Mouse (Mus musculus): ENCODE measurements around the gene Dennd4a. TPM values are rescaled to one million over a fixed set of nuclear protein-coding genes. Genes with fewer than 3 reads are reported as not detected.

Dennd4a gene
- polyA plus RNA-seq (2012; ENCODE audit: low replicate concordance) = 29.7 and 38.3 TPM in 2 replicates

GRCm38 (mm10) chr9:64810822-64811537 is at the start of gene Dennd4a:
Dennd4a (plus strand) TSS chr9:64811340.

GRCm38 (mm10) chr9:64951161-64951657 is 140.1 kb downstream of the Dennd4a start, which contains the start of gene Slc24a1:
Slc24a1 (minus strand) TSS chr9:64951607.

GRCm38 (mm10) chr9:64960117-64960977 is 149.2 kb downstream of the Dennd4a start, which contains the start of gene Ints14:
Ints14 (plus strand) TSS chr9:64960905.

Other genes with a start within 250 kb of the Dennd4a start
- 89.2 and 150 TPM in 2 replicates for gene Rab11a, start 73.6 kb upstream of the Dennd4a start, polyA plus RNA-seq (2012; ENCODE audit: low replicate concordance)
- gene Slc24a1, start 140.3 kb downstream of the Dennd4a start, polyA plus RNA-seq (2012; ENCODE audit: low replicate concordance) = not detected in 2 replicates
- 29.2 and 36.6 TPM in 2 replicates for gene Ints14, start 149.6 kb downstream of the Dennd4a start, polyA plus RNA-seq (2012; ENCODE audit: low replicate concordance)
- 3.9 and 6.0 TPM in 2 replicates for gene Hacd3, start 210.4 kb downstream of the Dennd4a start, polyA plus RNA-seq (2012; ENCODE audit: low replicate concordance)
- 5.8 and 9.9 TPM in 2 replicates for gene Dpp8, start 221.1 kb downstream of the Dennd4a start, polyA plus RNA-seq (2012; ENCODE audit: low replicate concordance)

Data from leukemia stem cell, adult 10-12 weeks (primary cell).